Mouse (Mus musculus) cerebellum, postnatal 25 days (tissue): ENCODE results near the gene Klk6.

Source experiments
- DNase-seq, 2 experiments: peaks; one replicate each; pipeline ENCODE4 v3.0.0; 2021; ENCODE audit warnings: mixed read lengths in 2 of 2

The Klk6 gene

DNA sequence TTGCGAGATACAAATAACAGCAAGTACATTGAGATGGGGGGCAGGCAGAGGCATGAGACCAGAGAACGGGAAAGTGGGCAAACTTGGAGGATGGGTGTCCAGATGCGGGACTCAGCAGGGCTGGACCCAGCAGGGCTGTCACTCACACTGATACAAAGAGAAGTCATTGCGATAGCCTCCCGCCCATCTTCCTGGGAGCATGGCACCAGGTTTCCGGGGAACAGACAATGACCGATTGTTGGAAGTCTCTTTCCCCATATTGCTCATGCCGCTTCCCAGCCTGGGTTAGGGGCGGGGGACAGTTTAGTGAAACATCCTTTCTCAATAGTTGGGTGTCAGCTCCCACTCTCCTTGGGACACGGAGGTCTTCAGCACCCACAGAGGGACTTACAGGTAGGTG, at the start of gene Klk6:
Gene Klk6 (plus strand): TSS at position 301 of the 400 bp plus-strand sequence.
- DNase-seq, result no peak

DNA sequence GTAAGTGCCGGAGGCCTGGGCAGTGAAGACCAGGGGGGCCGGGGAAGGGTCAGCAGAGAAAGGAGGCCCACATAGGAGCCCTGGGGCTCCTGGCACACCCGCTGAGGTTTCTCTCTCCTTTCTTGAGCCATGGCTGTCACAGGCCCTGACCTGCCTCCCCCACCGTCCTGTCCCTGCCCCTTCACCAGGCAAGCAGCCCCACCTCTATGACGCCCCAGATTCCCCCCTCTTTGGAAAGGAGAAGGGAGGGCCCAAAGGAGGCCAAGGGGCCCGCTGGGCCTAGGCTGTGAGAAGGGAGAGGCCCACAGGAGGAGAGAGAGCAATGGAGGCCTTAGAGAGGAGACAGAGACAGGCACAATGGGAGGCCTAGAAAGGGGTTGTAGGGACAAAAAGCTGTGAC, 49.5 kb upstream of the Klk6 start:
- DNase-seq, result no peak

DNA sequence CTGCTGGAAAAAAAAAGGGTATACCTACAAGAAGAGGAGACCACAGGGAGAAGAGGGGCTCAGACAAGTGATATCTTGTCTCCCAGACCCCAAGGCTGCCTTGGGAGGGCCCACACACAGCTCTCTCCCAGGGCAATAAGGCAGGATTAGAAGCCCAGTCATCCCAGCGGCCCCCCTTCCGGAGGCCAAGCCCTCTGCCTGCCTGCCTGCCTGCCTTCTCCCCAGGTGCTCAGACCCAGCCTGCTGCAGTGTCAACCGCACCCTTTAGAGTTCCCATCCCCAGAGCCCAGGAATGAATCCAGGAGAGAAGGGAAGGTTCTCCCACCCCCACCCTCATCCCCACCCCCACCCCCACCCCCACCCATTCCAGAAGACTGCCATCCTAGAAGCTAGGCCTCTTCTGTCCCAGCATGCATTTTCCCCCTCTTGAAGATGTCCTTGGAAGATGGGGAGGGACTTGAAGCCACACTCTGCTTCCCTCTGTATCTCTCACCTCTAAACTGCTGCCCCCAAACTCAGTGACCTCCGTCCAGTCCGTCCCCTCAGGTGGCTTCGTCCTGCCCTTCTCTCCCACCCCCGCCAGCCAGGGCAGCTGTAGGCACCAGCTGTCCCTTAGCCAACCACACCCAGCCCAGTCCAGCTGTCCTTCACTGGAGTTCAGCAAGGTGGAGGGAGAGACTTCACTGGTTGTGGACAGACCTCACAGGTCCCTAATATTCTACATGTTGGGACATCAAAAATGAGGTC, 48.8 kb upstream of the Klk6 start:
- DNase-seq, result no peak

DNA sequence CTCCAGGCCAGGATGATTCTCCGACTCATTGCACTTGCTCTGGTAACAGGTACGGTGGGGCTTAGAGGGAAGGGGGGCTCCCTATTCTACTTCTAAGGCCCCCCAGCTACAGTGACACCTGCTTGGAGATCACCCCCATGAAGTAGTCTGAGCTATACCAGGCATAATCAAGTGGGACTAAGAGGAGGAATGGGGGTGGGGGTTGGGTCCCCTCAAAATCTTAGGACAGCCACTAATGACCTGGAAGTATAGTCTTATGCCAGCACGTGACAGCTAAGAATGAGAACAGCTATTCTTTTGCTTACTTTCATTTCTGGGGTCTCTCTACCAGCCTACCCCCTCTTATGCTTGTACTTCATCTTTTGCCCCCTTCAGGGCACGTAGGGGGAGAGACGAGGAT, 47.8 kb upstream of the Klk6 start:
- no peak for DNase-seq

DNA sequence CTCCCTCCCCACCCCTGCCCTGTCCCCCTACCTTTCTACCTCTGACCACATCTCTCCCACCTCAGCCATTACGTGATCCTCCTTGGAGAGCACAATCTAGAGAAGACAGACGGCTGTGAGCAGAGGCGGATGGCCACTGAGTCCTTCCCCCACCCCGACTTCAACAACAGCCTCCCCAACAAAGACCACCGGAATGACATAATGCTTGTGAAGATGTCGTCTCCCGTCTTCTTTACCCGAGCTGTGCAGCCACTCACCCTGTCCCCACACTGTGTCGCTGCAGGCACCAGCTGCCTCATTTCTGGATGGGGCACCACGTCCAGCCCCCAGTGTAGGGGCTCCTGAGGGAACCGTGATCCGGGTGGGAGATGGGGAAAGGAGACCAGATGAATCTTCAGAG, 46.9 kb upstream of the Klk6 start:
- DNase-seq, result no peak

DNA sequence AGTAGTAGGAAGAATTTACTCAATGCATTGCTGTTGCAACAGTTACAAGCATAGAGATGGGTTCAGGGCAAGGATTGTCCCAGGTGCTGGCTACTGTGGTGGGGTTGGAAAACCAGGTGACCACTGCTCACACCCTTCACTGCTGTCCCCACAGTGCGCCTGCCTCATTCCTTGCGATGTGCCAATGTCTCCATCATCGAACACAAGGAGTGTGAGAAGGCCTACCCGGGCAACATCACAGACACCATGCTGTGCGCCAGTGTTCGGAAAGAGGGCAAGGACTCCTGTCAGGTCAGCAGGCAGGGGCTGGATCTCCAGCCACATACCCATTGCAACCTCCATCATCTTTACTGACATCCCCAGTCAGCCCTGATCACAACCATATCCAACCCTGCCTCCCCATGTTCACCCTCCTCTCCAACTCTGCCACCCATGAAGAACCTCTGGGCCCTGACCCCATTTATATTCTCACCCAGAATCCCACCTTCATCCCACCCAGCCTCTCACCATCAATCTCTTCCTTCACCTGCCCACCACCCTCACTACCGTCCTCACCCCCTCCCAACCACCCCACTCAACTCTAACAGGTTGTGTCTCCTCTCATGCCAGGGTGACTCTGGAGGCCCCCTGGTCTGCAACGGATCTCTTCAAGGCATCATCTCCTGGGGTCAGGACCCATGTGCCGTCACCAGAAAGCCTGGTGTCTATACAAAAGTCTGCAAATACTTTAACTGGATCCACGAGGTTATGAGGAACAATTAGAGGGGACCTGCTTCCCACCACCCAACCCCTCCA, 45.9 kb upstream of the Klk6 start:
- no peak for DNase-seq

DNA sequence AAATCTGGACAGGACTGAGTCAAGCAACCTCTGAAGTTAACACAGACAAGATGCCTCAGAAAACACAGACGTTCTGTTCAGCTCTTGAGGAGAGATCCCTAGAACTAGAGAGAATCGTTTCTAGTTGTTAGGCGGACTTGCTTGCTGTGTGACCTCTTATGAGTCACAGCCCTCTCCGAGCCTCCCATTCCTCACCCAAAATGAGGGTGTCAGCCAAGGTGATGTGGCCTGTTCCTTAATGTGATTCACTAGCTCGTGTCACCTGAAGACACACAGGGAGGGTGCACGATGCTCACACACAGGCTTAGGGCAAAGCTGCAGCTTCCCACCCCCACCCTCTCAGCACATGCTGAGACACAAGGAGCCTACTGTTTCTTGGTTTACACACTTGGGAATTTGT, 44.1 kb upstream of the Klk6 start:
- DNase-seq, result no peak

DNA sequence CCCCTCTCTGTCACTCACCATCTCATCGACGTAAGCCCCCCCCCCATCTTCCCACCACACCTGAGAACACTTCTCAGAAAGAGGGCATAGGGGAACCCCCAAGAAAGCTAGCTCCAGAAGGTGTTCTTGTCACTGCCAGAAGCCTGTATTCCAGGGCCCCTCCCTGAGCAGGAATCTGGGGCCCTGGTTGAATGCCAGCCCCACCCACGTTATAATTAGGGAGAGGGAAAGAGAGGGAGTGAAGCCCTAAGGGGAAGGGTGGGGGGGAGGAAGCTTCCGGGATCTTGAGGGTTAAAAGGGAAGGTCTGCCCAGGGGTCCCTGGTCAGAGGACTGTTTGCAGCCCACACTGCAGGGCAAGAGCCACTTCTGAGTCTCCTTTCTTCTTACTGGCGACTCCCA, 43.6 kb upstream of the Klk6 start, which contains the start of gene Klk10:
Gene Klk10 (plus strand): TSS at position 290 of the 400 bp plus-strand sequence.
- DNase-seq, result no peak

DNA sequence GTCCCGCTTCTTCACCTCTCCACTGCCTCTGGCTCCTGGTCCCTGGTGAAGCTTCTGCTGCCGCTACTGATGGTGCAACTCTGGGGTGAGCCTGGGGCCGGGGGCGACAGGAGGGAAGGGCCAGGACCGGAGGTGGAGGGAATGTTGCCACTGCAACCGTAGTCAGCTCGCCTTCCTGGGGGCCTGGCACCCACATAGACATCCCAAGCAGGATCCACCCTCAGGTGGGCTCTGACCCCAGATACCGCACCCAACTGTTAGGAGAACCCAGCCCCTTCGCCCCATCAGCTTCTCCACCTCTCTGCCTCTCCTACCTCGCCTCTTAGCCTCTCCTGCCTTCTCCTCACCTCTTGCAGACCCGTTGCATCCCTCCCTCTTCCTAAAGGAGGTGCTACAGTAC, 42.8 kb upstream of the Klk6 start:
- DNase-seq, result no peak

DNA sequence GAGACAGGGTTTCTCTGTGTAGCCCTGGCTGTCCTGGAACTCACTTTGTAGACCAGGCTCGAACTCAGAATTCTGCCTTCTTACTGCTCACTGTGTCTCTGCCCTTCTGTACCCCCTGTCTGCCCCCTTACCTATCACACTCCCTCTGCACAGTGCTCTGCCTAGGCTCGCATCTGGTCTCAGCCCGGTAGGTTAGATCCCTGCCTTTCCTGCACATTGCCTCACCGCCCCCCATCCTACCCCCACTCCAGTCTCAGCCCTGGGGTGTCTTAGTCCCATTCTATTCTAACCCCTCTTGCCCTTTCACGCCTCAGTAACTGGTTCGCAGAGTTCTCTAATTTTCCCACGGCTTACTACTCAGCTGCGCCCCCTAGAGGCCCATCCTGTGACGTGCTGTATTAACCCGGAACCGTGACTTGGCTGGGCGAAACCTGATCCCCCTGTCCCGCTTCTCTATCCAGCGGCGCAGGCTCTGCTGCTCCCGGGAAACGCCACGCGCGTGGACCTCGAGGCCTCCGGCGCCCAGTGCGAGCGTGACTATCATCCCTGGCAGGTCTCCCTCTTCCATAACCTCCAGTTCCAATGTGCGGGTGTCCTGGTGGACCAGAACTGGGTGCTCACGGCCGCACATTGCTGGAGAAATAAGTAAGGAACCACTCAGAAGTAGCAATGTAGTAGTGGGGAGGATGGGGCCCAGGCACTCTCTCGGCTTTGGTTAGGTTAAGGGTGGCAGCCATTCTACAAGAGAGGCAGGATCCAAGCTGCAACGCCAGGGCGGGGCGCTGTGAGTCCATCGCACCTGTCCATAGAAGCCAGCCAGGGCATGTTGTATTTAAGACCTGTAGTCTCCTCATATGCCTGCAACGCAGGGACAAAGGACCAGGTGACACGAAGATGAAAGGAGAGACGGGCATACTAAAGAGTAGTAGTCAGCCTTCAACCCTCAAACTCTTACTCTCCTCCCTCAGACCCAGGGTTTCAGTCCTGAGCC, 41.7 kb upstream of the Klk6 start:
- DNase-seq, result peak; percentile 43 to 69

DNA sequence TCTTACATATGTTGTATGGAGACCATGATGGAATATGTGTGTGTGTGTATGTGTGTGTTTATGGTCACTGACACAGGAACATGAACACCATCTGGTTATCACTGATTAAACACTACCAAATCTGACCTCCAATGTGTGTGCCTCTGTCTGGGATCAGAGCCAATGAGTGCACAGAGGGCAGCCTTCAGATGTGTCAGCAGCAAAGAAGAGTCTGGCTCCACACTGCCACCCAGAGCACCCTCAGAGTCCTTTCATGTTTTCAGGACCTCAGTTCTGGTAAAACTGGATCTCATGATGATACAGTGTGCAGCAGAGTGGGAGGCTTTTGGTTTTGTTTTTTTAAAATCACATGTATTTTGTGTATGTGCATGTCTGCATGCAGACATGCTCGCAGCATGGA, 39.0 kb upstream of the Klk6 start:
- DNase-seq, result no peak

DNA sequence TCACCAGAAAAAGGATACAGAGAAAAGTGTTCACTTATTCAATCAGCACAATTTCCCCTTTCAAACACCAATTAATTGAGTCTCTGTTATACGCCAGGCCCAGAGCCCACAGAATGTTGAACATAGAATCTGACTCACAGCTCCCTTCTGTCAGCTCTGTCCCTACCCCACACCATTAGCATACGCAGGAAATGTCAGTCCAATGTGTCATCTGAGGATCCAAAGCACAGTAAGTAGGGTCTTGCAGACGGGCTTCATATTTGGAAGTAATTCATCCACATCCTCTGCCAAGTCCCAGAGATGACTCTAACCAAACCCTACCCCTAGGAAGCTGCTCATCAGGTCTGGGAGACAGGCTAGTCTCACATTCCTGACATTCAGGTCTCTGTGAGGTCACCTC, 36.2 kb upstream of the Klk6 start:
- no peak for DNase-seq

DNA sequence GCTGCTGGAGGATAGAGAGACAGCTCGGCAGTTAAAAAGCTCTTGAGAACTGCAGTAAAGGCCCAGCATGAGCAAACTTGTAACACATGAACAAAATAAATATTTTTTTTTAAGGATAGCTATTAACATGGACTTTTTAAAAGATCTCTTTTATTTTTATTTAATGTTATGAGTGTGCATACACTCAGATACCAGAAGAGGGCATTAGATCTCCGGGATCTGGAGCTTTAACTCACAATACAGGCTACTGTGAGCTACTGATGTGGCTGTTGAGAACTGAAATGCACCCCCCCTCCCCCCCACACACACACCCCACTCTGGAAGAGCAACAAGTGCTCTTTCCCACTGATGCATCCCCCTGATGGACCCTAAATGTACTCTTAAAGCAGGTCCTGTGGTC, 35.0 kb upstream of the Klk6 start:
- DNase-seq, result no peak

DNA sequence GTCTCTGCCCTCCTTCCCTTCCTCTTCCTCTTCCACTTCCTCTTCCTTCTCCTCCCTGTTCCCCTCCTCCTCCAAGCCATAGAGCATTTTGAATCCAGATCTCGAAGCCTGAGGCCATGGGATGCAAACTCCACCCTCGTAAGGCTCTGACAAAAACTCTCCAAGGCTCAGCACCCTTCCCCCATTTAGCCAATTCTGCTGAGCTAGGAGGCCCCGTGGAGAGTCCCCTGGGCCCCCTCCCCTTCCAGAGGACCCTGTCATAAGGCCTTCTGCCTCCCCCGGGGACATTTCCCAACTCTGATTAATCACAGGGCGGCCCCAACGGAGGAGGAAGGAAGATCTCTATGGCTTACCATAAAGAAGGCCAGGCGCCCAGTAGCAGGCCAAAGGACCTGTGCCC, 32.7 kb upstream of the Klk6 start, which contains the start of gene Klk9:
Gene Klk9 (plus strand): TSS at position 301 of the 400 bp plus-strand sequence.
- DNase-seq, result no peak

DNA sequence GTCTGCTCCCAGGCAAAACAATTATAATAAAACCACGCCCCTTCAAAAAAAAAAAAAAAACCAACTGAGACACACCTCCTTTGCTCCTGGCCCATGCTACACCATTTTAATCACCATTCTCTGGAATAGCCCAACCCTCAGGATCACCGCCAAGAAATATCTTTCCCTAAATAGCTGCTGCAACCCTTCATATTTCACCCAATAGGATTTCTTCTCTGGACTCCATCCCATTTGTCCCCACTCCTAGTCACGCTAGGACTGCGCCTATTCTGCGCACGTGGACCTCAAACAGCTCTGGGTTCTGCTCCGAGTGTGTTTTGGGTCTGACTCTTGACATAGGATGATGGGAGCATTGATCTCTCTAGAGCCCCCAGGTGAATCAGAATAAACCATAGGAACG, 27.9 kb upstream of the Klk6 start:
- DNase-seq, result no peak

DNA sequence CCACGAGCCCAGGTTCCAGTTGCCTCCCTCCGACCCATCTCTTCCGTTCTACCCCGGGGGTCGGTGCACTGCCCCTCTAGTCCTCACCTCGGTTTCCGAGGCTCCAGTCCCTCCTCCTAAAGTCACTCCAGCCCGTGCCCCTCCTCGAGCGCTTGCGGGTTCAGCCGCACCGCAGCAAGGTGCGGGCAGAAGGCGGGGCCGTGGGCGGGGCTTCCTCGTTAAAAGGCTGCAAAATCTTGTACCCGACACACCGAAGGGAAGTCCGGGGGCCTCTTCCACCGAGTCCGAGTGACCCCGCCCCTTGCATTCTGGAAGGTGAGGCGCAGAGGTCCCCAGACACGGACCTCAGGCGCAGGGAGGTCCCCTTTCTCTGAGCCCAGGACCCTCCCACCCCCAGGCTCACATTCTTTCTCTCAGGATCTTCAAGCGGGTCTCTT, 26.9 kb upstream of the Klk6 start, which contains the start of gene Klk8:
Gene Klk8 (plus strand): TSS at position 245 of the 437 bp plus-strand sequence.
- DNase-seq, result peak in 1 of 2 experiments; percentile 16

DNA sequence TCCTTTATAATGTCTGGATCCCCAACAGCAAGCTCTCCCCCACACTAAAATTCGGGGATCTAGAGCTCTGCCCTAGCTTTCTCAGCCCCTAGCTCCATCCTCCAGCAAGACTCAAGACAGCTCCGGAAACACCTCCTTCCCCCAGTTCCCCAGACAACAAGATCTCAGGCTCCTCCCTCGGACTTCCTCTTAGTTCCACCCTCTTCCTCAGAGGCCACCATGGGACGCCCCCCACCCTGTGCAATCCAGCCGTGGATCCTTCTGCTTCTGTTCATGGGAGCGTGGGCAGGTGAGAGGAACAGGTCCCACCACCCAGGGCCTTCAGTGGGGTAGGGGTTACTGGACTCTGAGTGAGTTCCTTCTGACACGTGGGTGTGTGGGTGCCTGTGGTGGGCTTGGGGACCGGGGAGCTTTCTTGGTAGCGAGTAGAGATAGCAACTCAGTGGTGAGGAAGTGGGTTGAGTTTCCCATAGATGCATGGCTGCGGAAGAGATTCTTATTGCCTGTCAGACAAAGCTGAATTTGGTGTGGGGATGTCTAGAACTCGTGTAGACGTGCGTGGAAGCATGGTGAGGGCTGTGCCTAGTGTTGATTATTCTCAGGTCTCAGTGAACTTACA, 26.3 kb upstream of the Klk6 start:
- DNase-seq, result no peak

DNA sequence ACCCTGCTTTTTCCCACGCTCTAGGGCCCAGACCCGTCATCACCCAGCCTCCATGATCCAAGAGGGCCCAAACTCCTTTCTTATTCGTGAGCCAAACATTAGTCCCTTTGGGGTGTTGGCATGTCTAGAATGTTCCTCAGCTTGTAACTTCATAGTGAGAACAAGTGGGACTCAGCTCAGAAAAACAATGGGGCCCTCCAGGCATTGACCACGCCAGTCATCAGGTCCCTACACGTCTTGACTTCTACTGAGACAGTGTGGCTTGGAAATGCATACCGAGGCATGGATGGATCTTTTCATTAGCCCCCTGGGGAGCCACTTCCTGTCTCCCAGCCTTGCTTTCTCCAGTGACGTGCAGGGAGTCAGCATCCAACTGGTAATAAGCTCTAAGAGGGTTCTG, 24.4 kb upstream of the Klk6 start:
- DNase-seq, result no peak

DNA sequence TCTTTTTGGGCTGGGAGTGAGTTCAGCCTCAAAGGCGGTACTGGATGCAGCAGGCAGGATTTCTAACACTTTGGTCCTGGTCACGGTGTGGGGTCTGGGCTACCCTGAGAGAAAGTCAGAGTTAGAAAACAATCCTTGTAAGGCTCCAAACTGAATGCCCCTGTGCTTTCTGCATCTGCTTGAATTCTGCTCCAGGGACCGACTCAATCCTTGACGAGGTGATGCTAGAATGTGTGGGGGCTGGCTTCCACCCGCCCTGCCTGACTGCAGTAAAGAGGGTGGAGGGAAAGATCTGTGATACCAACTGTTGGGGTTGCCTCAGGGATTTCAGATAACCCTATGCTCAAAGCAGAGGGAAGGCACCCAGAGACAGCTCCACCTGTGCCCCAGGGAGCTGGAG, 13.3 kb upstream of the Klk6 start, which contains the start of gene Klk7:
Gene Klk7 (plus strand): TSS at position 301 of the 400 bp plus-strand sequence.
- DNase-seq, result no peak

DNA sequence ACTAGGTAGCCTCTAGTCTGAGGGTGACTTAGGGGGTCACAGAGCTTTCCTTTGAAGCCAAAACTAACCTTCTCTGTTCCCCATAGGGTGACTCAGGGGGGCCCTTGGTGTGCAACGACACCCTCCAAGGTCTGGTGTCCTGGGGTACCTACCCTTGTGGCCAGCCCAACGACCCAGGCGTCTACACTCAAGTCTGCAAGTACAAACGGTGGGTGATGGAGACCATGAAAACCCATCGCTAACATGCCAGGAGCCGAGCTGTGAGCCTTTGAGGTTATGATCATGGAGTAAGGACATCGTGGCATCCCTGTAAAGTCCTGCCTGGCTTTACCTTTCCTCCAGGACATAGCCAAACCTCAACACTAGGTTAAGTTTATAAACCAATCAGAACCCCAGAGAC, 9.1 kb upstream of the Klk6 start:
- DNase-seq, result no peak

DNA sequence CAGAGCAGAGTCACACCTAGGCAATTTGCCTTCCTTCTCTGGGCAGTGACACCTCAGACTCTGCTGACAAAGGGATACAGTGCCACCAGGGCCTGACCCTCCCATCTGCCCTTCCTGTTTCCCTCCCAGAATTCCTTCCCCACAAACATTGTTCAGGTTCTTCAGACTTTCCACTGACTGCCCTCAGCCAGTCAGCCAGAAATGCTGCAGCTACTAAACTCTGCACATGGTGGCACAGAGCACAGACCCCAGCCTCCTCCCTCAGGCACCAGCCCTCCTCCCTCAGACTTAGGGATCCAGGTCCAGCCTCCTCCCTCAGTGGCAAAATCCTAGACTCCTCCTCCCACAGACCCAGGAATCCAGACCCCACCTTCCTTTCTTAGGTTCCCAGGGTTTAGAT, 7.6 kb upstream of the Klk6 start:
- DNase-seq, result no peak

DNA sequence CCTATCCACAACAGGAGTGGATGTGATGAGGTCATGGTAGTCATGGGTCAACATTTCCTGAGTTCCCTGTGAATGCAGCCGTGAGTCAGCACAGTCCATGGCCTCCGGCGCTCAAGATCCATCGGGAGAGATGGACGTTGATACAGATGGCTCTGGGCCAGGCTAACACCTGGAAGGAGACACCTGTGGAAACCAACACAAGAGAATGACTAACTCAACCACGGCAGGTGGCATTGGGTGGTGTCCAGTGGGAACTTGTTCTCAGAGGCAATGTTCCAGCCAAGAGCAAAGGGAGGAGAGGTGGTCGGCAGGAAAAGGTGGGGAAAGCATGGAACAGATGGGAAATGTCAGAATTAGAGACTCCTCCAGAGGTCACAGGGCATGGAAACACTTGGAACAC, 2.7 kb upstream of the Klk6 start:
- no peak for DNase-seq
